ENCODE assay signal across 12 mouse cellular contexts in genomic region chr9:117863318-117863717, GRCm38 (mm10).
"Had no signal": no experiment of that assay in that cellular context is flagged by ENCODE, and none has a peak within 500 bp of the region (broad histone marks: within the 10 kb centered on the region; RNA-seq: fewer than 3 reads in every experiment).

No protein-coding gene starts in this region.

- DNase-seq: kidney, adult 2 months; kidney, postnatal 25 days; layer of hippocampus, adult 9-11 months; liver; lung, adult 18-20 months; lung, postnatal 10 days; lung, postnatal 36 days; midbrain, embryonic 14.5 days; right cerebral cortex, postnatal 14 days; right cerebral cortex, postnatal 4 days had no signal

- ATAC-seq: intestine, postnatal 0 days; liver, embryonic 12.5 days had no signal
